Mouse (Mus musculus) cerebellum, postnatal 10 days (tissue): Measurements from ENCODE around the gene Polh.
A peak's percentile ranks its signal among the peaks of the same experiment; 100 is the strongest.

ENCODE experiments used
- DNase-seq, 2 experiments: peaks; one replicate each; pipeline ENCODE4 v3.0.0; 2021; ENCODE audit warnings: mixed read lengths in 2 of 2

Gene Polh

GRCm38 (mm10) chr17:46202421-46203071 is at the start of gene Polh, which contains the start of gene Xpo5:
Polh (minus strand) TSS chr17:46202645.
Xpo5 (plus strand) TSS chr17:46202782.
- peak; percentile 96 to 97 for DNase-seq

GRCm38 (mm10) chr17:46251174-46251573 is 48.7 kb upstream of the Polh start:
- DNase-seq: no peak

GRCm38 (mm10) chr17:46248189-46248522 is 45.7 kb upstream of the Polh start:
- no peak for DNase-seq

GRCm38 (mm10) chr17:46247512-46248188 is 45.2 kb upstream of the Polh start, which contains the start of the genes Polr1c and Yipf3:
Polr1c (minus strand) TSS chr17:46248054.
Yipf3 (plus strand) TSS chr17:46248080.
- DNase-seq: peak; percentile 97 to 98

GRCm38 (mm10) chr17:46244579-46244978 is 42.1 kb upstream of the Polh start:
- peak in 1 of 2 experiments; percentile 33 for DNase-seq

GRCm38 (mm10) chr17:46243624-46244023 is 41.2 kb upstream of the Polh start:
- no peak for DNase-seq

GRCm38 (mm10) chr17:46242993-46243392 is 40.5 kb upstream of the Polh start:
- DNase-seq: peak in 1 of 2 experiments; percentile 1

- DNase-seq: peak in 1 of 2 experiments; percentile 2
These were observed 39.8 kb upstream of the Polh start for GRCm38 (mm10) chr17:46242274-46242673.

GRCm38 (mm10) chr17:46241471-46241870 is 39.0 kb upstream of the Polh start:
- no peak for DNase-seq

- DNase-seq: no peak
These were observed 37.2 kb upstream of the Polh start for GRCm38 (mm10) chr17:46239516-46240114.

GRCm38 (mm10) chr17:46237480-46237879 is 35.0 kb upstream of the Polh start:
- peak in 1 of 2 experiments; percentile 2 for DNase-seq

GRCm38 (mm10) chr17:46237079-46237478 is 34.6 kb upstream of the Polh start:
- DNase-seq: no peak

GRCm38 (mm10) chr17:46236067-46236466 is 33.6 kb upstream of the Polh start:
- no peak for DNase-seq

- DNase-seq: no peak
These were observed 25.1 kb upstream of the Polh start for GRCm38 (mm10) chr17:46227576-46227975.

- DNase-seq: no peak
These were observed 19.2 kb upstream of the Polh start for GRCm38 (mm10) chr17:46221601-46222000.

GRCm38 (mm10) chr17:46210550-46210949 is 8.1 kb upstream of the Polh start:
- no peak for DNase-seq

GRCm38 (mm10) chr17:46206676-46207075 is 4.2 kb upstream of the Polh start:
- DNase-seq: no peak

- no peak for DNase-seq
These were observed 633 bp upstream of the Polh start for GRCm38 (mm10) chr17:46203078-46203477.

- no peak for DNase-seq
These were observed 1.3 kb downstream of the Polh start for GRCm38 (mm10) chr17:46201151-46201550.

- no peak for DNase-seq
These were observed 13.6 kb downstream of the Polh start for GRCm38 (mm10) chr17:46188829-46189228.

GRCm38 (mm10) chr17:46182273-46182672 is 20.2 kb downstream of the Polh start:
- DNase-seq: peak in 1 of 2 experiments; percentile 39

GRCm38 (mm10) chr17:46170538-46170937 is 31.9 kb downstream of the Polh start:
- DNase-seq: peak; percentile 57 to 71

GRCm38 (mm10) chr17:46168768-46169167 is 33.7 kb downstream of the Polh start:
- DNase-seq: no peak

- DNase-seq: peak in 1 of 2 experiments; percentile 15
These were observed 34.1 kb downstream of the Polh start for GRCm38 (mm10) chr17:46168318-46168717.
